Mouse (Mus musculus) layer of hippocampus, adult 9-11 months (tissue): ENCODE measurements around the gene Ptcd1.
"Not testable (repeated sequence)": the region's sequence is repeated elsewhere in the genome, so short reads cannot be mapped to it uniquely, and the experiment has no call there.

Experiments used
- DNase-seq: peaks from one replicate; pipeline ENCODE4 v3.0.0; 2022

Gene Ptcd1

DNA sequence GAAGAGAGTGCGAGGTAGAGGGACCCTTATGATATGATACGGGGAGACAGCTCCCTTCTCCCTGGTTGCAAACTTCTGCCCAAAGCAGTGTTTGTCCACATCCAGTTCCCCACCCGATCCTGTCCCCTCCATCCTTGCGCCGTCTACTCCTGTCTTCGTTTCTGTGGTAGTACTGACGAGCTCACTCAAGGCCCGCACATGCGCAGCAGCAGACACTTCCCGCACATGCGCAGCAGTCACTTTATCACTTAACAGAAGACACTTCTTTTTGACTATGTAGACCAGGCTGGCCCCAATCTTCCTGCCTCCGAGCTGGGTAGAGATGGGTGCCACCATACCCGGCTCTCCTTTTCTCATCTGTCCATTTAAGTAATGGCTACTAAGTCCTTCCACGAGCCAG lies 5.5 kb downstream of the Ptcd1 start:
- no peak for DNase-seq

DNA sequence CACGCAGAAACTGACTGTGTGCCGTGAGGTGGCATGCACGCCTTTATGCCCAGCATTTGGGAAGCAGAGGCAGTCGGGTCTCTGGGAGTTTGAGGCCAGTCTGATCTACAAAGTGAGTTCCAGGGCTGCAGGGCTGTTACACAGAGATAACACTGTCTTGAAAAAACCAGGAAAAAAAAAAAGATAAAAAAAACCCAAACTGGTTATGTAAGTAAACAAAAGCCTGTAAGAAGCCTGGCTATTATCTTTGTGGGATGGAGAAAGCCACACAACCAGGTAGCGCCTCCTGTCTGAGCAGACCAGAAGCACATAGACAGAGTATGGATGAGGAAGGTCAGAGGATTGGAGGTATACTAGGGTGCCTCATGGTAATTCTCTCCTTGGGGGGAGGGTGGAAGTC lies 14.2 kb downstream of the Ptcd1 start:
- DNase-seq = no peak

DNA sequence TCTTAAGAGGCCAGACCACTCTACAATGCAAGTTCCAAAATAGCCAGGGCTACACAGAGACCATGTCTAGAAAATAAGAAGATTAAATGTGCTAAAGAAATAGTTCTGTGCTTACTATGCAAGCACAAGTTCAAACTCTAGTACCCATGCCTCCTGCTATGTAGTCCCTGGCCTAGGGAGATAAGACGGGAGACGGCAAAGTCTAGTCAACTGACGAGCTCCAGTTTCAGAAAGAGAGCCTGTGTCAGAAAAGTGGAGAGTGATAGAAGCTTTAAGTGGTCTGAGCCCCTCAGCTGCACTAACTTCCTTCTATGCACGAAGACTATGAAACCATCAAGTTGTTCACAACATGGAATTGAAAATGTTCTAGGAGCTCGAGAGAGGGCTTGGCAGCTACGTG lies 17.6 kb downstream of the Ptcd1 start:
- DNase-seq = no peak

DNA sequence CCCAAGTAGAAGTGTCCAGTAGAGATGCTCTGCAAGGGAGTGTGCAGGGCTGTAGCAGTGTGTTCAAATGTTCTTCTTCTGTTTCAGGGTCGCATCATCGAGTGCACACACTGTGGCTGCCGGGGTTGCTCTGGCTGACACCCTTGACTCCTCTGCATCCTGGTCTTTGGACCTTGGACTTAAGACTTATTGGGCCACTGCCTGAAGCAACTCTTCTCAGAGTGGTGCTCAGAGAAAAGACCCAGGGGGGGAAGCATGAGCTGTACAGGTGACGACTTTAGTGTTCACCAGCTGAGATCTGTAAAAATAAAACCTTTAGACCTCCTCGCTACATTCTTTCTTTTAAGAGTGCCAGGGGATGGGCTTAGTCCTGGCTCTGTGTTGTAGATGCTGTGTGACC lies 19.2 kb downstream of the Ptcd1 start:
- DNase-seq = no peak

DNA sequence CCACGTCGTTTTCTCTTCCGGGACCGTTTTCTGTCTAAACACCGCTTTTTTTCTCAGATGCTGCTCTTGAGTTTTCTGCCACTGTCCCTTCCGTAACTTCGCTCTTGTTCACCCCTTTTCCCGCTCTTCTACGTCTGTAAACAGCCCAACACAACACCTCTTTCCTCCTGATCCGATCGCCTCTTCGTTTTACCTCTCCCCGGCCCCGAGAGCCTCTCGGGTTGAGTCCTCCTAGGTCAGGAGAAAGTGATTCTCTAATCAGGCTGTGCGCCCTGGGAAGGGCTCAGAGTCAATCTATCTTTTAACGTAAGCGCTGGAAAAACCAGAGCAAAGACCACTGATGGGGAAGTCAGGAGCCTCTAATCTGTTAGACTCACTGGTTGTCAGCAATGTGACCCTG lies 26.3 kb downstream of the Ptcd1 start:
- no peak for DNase-seq

DNA sequence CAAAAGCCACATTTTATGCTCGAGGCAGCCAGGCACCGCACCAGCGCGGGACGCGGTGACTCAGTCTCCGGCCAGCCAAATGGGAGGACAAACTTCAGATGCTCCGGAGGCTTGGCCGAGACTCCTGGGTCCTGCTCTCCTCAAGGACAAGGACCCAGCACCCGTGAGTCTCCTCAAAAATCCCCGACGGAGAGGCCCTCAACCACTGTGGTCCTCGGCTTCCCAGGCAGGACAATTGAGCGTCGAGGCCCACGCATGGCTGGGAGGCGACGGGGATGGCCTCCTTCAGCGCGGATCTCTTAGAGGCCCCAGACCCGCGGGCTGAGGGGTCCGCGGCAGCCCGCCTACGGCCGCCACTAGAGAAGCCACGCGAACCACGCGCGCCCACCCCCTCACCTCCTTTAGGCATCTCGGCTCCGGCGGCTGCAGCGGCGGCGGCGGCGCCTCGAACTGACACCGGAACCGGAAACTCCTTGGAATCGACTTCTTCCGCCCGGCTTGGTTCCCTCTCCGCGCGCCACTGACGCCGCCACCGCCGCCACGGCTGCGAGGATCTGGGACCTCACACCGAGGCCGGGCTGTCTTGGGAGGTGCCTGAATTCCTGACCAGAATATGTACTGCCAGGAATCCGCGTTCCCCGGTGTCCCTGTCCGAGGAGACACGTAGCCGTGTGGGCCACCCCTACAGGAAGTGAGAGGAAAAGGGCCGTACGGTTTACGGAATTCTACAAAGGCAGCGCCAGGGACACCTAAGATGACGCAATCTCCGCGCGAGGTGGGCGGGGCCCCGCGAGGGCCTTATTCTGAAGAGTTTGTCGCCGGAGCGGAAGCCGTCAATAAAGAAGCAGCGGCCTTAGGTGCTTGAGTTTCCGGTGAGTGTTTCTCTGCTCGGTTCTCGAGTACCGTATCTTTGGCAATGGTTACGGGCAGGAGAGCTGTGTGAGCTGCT lies 27.1 kb downstream of the Ptcd1 start, which contains the start of the genes Pdap1 and Bud31:
TSS of gene Pdap1 (minus strand) at position 668 of the 949 bp plus-strand sequence.
TSS of gene Bud31 (plus strand) at position 792 of the 949 bp plus-strand sequence.
- peak; percentile 93 for DNase-seq

DNA sequence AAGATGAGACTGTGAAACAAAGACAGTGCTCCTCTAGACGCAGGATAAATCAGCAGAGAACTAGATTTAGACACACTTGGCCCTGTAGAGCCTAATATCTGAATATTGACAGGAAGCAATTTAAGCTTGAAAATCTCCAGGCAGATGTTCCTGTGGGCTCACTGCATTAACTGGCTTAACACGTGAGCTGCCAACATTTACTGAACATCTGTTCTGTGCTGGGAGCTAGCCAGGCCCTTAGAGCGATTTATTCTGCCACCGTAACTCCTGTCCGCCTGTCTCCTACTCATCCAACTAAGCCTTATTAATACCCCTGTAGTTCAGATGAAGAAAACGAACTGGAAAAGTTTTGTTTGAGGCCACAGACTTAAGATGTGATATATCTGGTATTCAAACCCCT lies 28.1 kb downstream of the Ptcd1 start:
- no peak for DNase-seq

DNA sequence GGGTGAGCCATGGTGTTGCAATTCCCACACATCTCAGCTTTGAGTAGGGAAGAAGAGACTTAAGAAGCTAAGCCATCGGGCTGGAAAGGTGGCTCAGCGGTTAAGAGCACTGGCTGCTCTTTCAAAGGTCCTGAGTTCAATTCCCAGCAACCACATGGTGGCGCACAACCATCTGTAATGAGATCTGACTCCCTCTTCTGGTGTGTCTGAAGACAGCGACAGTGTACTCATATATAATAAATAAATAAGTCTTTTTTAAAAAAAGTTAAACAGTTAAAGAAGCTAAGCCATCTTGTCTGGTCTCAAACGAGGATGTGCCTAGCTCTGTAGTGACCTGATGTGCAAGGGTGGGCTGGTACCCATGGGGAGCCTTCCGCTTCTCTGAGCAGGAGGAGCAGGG lies 33.6 kb downstream of the Ptcd1 start:
- DNase-seq = not testable (repeated sequence)

DNA sequence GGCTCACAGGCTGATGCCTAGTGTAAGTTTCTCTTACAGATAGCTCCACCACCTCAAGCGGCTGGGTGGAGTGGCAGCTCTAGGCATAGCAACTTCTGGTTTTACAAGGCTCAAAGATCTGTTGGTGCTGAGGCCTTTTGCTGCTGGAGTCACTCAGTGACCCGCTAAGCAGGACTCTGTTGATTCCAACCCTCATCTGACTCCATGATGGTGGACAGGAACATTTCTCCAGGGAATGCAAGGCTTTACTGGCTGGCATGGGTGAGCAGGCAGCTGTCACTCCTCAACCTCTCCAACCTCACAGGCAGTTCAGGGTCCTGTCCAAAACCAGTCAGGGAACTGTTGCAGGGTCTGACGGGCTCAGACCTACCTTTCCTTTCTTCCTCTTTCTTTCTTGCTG lies 35.9 kb downstream of the Ptcd1 start:
- DNase-seq = no peak

DNA sequence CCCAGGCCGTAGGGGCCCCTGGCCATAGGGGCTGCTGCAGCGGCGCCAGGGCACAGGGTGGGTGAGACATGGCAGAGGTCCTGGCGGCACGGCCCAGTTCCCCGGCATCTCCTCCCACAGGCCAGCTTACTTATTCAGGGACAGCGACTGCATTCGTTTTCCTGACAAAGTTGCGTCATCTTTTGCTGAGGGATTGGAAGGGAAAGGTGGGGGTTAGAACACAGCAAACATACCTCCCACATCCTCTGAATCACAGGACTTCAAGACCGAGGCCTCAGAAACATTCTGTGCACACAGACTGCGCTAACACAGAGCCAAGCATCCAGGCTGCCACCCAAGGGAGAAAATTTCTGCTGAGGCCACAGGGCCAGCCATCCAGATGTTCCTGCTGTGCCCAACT lies 36.7 kb downstream of the Ptcd1 start:
- peak; percentile 84 for DNase-seq

DNA sequence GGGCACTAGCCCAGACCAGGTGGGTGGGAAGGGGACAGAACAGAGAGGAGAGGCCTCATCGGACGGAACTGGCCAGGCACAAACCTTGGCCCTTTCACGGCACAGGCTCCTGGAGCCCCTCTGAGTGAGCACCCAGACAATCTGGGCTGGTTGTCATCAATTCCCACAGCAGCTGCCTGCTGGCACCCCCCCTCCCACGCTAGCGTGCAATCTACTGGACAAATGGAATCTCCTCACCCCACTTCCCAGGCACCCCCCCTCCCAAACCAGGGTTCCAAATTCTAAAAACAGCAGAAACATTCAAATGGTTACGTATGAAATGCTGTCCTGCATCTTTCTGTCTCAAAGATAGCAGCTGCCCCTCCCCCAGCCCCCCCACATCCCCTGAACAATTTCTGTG lies 37.1 kb downstream of the Ptcd1 start:
- not testable (repeated sequence) for DNase-seq

DNA sequence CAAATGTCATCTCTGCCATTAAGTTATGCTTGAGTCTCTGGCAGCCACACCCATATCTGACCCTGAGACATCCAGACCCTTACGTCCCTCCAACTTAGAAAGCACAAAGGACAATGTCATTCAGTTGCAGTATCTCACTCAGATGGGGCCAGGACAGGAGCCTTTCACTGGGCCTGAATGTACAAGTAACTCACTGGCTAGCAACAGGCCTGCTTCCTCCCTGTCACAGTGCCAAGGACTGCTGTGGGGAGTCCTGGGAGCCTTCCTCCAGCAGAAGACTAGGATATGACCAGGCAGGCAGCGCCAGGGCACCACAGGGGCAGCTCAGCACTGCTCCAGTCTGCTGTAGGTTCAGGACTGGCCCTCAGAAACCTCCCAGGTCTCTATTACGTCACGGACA lies 37.8 kb downstream of the Ptcd1 start:
- DNase-seq = no peak

DNA sequence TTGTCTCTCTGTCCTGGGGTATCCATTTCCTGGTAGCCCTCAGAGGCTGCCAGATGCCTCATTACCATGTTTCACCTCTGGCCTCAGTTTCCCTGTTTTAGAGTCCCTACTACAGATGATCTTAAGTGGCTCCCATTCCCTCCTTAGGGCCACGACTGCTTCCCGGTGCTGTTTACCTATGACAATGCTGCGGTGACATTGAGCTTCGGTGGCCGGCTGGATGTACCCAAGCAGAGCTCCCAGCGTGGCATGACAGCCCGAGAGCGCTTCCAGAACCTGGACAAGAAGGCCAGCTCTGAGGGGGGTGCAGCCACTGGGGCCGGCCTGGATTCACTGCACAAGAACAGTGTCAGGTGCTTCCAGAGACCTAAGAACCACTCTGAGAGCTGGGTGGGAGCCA lies 40.3 kb downstream of the Ptcd1 start:
- DNase-seq = no peak

DNA sequence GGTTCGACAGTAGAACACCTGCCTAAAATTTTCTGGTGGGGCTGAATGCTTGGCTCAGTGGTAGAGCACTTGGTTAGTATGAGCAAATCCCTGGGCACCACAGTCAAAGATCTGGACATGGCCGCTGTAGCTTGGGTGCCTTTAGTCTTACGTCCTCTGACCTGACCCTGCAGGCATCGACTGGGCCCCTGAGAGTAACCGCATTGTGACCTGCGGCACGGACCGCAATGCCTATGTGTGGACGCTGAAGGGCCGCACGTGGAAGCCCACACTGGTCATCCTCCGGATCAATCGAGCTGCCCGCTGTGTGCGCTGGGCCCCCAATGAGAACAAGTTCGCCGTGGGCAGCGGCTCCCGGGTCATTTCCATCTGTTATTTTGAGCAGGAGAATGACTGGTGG lies 43.5 kb downstream of the Ptcd1 start:
- DNase-seq = no peak

DNA sequence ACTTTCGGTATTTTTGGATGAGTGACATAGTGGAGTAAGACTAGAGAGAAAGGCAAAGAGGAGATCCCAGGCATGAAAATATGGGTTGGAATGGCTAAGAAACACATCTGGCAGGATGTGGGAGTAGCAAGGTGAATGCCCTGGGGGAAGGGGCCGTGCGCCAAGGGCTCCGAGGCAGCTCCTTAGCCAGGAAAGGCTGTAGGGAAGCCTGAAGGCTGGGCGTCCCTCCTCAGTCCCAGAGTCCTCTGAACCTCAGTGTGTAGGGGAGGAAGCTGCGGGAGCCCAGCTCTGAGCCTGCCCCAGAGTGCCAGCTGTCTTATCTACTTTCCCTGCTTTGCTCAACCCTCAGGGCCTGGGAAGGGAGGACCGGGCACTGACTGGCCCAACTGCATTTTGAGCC lies 46.0 kb downstream of the Ptcd1 start:
- DNase-seq = no peak

DNA sequence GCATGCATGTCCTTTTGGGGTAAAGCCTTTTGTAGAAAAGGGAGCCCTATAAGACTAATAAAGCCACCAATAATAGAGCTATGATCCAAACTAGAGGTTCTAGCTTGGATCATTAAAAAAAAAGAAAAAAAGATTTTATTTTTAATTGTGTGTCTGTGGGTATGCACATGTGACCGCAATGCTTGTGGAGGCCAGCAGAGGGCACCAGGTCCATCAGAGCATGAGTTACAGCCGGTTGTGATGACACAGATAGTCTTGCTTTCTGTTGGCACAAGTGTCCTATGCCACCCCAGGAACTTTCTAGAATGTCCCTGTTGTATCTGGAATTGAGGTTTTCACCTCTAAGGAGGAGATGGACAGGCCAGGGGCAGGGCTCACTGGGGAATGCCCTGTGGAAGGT lies 47.5 kb downstream of the Ptcd1 start:
- no peak for DNase-seq

DNA sequence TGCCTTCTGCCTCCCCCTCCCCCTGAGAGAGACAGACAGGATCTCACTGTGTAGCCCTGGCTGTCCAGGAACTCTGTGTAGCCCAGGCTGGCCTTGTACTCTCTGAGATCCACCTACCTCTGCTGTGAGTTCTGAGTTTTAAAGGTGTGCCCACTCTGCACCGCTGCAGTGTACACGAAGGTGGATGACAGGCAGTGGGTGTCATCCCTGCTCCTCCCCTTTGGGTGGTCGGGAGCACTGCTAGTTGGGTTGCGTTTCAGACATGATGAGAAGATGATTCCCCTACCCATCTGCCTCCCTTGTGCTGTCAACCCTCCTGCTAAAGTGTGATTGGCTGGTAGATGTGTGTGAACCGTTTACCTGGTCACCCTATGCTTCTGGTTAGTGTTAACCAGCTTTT lies 48.4 kb downstream of the Ptcd1 start:
- DNase-seq = no peak

DNA sequence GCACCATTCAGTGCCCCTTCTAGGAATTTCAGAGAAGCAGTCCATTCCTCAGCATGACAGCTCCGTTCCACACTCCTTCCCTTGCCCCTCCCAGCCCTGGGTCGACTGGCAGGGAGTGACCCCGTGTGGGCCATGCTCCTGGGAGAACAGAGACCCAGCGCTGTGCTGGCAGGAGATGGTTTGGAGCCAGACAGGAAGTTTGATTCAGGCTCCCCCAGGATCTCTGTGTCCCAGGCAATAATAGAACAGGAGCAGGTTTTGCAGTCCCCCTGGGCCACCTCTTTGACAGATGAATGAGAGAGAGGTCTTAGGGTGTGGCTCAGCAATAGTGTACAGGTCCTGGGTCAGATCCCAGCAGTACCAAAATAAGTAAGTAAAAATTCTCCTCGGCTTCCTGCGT lies 48.9 kb downstream of the Ptcd1 start:
- no peak for DNase-seq

DNA sequence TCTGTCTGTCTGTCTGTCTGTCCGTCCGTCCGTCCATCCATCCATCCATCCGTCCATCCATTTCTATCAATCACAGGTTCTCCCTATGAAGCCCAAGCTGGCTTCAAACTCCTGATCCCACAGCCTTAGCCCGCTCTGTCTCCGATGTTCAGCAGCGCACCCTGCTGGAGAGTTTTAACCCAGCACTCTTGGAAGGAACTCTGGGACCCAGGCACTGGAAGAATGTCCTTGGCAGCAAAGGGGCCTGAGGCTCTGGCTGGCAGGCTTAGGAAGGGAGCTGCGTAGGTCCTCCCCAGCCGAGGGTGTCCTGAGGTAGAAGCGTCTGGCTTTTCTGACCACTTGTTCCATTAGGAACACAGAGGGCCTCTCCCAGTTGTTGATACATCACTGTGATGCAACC lies 50.0 kb downstream of the Ptcd1 start:
- DNase-seq = no peak

DNA sequence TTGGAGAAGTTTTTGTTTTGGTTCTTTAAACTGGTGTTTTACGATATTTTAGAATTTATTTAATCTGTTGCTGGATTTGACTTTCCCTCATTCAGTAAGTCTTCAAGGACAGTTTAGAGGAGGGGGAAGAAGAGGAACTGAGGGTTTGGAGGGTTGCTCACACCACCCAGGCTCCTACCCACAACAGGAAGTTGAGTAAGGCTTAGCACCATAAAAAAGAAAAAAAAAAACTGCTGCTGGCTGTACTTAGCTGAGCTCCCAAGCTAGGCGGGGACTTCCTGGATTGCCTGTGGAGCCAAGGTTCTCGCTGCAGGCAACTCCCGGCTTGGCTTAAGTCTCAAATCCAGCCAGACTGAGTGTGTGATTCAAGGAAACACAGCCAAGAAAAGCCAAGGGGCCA lies 50.6 kb downstream of the Ptcd1 start:
- DNase-seq = peak; percentile 63

DNA sequence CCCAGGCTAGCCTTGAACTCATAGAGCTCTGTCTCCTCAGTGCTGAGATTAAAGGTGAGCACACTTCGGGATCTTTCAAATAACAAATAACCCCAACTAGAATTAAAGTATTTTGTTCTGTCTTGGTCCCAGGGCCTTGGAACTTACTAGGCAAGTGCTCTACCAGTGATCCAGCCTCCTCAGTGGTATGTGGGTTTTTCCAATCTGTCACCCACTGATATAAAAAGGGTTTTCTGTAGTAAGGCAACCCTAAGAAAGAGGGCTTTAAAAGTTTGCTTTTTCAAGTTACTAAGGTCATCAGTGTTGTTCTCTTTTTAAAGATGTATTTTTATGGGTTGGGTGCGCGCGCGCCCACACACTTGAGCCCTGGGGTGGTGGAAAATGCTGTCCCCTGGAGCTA lies 51.2 kb downstream of the Ptcd1 start:
- DNase-seq = no peak

DNA sequence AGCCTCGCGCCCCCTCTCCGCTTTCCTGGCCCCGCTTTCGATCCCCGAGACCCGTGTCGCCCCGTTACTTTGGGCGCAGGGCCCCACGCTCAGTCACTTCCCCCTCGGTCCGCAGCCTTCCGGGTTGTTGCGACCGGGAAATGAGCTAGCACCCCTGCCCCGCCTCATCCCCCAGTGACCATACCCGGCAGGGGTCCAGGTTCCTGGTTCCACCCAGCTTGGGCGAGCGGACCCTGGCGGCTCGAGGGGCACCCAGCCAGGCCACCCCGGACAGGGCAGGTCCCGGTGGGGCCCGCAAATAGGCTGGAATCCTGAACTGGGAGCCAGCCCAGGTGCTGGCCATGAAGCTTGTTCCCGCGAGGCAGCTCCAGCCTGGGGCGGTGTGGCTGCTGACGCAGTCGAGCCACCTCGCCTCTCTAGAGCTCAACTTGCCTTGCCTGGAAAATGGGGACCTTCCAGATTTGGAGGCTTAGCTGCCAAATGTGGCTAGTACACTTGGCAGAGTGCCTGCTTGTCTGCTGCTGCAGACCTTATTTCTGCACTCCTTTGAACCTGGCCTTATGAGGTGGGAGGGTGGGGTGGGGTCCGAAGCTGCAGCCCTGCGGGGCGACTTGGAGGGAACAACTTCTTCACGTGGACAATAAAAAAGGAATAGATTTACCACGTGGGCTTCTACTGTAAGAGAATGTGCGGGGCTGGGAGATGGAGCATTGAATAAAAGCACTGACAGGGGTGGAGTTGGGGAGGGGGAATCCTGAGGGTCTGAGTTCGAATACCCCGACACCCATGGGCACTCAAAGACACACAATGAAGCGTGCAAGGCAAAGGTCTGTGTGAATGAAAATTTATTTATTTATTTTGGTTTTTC lies 52.1 kb downstream of the Ptcd1 start:
- peak; percentile 61 for DNase-seq

DNA sequence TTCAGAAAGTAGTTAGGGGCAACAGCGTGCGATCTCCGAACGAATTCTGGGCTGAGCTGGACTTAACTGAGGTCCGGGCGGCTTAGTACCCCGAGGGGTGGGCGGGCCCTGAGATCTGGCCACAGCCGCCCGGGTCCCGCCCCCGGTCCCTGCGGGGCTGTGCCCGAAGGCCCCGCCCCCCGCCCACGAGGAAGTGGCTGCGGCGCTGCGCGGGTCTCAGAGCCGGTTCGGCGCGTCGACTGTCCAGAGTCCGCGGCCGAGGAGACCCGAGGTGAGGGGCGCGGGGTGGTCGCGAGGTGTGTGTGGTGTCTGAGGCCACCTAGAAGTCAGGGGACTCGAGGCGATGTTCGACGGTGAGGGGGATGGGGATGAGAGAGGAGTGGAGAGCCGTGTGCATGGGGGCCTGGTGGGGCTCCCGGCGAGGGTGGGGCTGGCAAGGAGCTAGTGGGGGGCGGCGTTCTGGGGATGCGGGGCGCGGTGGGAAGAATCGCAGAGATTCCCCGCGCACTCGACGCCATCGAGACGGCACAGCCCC lies 52.8 kb downstream of the Ptcd1 start, which contains the start of gene Arpc1b:
TSS of gene Arpc1b (plus strand) at position 145 of the 535 bp plus-strand sequence.
- peak; percentile 65 for DNase-seq
